Mouse (Mus musculus) embryonic fibroblast, embryonic 13.5 days (primary cell): ENCODE measurements at regions not wholly inside any gene's neighbourhood (a gene's known extent, or its start where the extent isn't known, plus 50 kb on each side); places are given as distances from the start of the nearest gene placed in this dataset.
A peak's percentile ranks its signal among the peaks of the same experiment; 100 is the strongest.

ENCODE experiments used
- H3K27ac ChIP-seq: 2 replicates; pipeline ENCODE4 v1.5.1; 2012; ENCODE audit warnings: low read length, control low read depth, inconsistent platforms; ENCODE audit not compliant: insufficient read depth
- H3K4me1 ChIP-seq: 2 replicates; pipeline ENCODE4 v1.6.1; 2011; ENCODE audit warnings: low read length; ENCODE audit not compliant: control insufficient read depth, insufficient read depth
- H3K4me3 ChIP-seq: 2 replicates; pipeline ENCODE4 v1.5.1; 2011; ENCODE audit warnings: mild to moderate bottlenecking, control low read depth, low read length; ENCODE audit not compliant: insufficient read depth
- CTCF ChIP-seq: IDR thresholded peaks from 2 replicates; pipeline ENCODE4 v1.5.1; 2011; ENCODE audit warnings: mild to moderate bottlenecking, control low read depth, low read length, moderate library complexity, borderline replicate concordance; ENCODE audit not compliant: insufficient read depth
- POLR2A ChIP-seq: IDR thresholded peaks from 2 replicates; pipeline ENCODE4 v1.6.1; 2011; ENCODE audit warnings: low read depth, mild to moderate bottlenecking, control low read depth, low read length, moderate library complexity

GRCm38 (mm10) chr4:55952220-55952619 is 420.0 kb upstream of the Klf4 start:
- no peak overlapping the region for H3K4me3 ChIP-seq
- no peak overlapping the region for H3K27ac ChIP-seq
- no peak for TF ChIP-seq CTCF
- no peak for TF ChIP-seq POLR2A
- H3K4me1 ChIP-seq: no peaks in the 10 kb centered on the region; the same call in 1 of the 2 replicates

DNA sequence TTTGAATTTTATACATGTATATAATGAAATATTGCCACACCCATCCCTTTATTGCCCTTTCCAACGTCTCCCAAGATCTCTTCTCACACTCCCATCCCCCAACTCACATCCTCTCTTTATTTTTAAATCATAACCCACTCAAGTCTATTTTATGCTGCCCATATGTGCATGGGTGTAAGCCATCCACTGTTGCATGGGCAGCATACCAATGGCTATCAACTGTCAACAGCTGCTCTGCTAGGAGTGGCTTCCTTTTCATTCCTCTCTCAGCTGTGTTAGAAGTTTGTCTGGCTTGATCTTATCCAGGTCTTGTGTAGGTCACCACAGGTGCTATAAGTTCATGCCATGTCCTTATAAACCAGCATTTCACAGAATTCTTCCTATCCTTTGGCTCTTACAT is 409.2 kb upstream of the Klf4 start:
- H3K4me3 ChIP-seq: no peak overlapping the region
- H3K27ac ChIP-seq: no peak overlapping the region
- H3K4me1 ChIP-seq: peaks cover 10% of the 10 kb centered on the region
- no peak for TF ChIP-seq POLR2A
- no peak for TF ChIP-seq CTCF

DNA sequence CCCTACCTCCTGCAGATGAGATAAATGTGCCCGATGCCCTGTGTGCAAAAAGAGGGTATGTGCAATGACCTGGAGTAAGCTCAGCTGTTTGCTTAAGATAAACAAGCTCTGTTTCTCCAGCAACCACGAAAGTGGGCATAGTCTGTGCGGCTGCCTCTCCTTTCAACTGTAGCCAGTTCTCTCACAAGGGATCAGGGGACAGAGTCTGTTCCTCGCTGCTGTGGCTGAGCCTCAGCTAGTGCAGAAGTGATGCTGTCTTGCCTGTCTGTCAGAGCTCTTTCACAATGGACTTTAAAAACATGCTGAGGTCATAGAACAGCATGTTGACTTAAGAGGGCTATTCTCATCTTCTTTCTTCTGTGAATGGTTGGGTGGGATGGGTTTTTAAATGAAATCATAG is 406.1 kb upstream of the Klf4 start:
- TF ChIP-seq POLR2A: no peak
- no peak for TF ChIP-seq CTCF
- H3K27ac ChIP-seq: no peak overlapping the region
- H3K4me1 ChIP-seq: peaks cover 6% of the 10 kb centered on the region
- no peak overlapping the region for H3K4me3 ChIP-seq

DNA sequence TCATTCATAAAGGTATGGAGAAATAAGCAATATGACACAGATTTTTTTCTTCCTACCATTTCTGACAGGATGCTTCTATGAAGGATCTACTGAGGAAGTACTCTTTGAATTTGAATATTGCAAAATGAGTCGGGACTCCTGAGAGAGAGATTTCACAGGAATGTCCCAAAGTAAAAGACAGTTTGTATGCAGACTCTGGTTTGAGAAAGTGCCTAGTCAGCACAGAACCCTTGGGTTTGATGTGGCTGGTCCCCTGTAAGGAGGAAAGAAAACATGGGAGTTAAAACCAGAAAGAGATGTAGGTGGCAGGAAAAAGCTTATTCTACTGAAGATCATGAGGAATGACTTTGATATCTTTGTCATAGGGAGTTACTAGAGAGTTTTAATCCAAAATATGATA is 405.6 kb upstream of the Klf4 start:
- Histone ChIP-seq H3K4me3 (no peak overlapping the region), H3K4me1 (peaks cover 5% of the 10 kb centered on the region), H3K27ac (no peak overlapping the region)
- TF ChIP-seq POLR2A: no peak
- no peak for TF ChIP-seq CTCF

DNA sequence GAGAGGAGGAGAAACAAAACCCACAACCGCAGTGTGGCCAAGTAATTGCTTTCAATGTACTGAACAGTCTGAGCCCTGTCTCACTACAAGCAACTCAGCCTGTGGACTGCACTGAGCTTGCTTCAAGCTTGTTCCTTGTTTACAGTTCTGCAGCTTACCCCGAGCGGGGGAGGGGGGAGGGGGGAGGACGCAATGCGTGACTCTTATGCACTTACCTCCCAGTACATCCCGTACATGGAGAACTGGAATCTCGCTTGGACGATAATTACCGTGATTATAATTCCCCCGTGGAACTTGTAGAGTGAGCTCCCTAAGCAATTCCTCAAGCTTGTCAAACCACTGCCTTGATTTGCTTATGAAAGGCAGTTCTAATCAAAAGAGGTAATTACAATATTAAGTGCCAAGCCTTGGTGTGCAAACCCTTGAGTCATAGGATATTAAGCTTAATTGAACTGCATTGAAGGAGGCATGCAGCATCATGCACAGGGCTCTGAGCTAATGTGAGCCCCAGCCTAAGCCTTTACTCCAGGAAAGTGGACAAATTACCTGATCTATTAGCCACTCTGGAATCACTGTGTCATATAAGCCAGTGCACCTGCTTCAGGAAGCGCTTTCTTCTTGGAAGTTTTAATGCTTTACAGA is 397.0 kb upstream of the Klf4 start:
- TF ChIP-seq POLR2A (no peak), CTCF (no peak)
- H3K4me3 ChIP-seq: no peak overlapping the region
- H3K27ac ChIP-seq: peak overlapping the region; percentile 44
- peaks cover 5% of the 10 kb centered on the region for H3K4me1 ChIP-seq

GRCm38 (mm10) chr4:55928670-55929069 is 396.4 kb upstream of the Klf4 start:
- H3K4me1 ChIP-seq: peaks cover 5% of the 10 kb centered on the region
- H3K27ac ChIP-seq: peak overlapping the region; percentile 44
- TF ChIP-seq CTCF (no peak), POLR2A (no peak)
- no peak overlapping the region for H3K4me3 ChIP-seq

DNA sequence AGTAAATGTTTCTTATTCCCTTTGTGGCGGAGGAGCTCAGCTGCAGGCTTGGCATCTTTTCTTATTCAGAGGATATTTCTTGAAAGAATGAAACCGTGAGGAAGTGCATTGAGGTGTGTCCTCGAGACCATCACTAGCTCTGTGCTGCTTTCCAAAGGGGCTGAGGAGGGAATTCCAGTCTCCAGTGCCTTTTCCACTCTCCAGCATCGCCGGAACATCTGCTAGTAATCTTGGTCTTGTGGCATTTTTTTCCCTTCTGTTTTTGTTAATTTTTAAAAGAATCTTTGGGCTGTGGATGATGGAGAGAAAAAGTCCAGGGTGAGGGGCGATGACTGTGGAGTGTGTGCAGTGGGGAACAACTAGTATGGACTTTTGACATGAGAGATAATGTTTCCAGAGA is 395.9 kb upstream of the Klf4 start:
- no peak for TF ChIP-seq POLR2A
- no peak for TF ChIP-seq CTCF
- peaks cover 5% of the 10 kb centered on the region for H3K4me1 ChIP-seq
- peak overlapping the region; percentile 8 for H3K27ac ChIP-seq
- H3K4me3 ChIP-seq: no peak overlapping the region

DNA sequence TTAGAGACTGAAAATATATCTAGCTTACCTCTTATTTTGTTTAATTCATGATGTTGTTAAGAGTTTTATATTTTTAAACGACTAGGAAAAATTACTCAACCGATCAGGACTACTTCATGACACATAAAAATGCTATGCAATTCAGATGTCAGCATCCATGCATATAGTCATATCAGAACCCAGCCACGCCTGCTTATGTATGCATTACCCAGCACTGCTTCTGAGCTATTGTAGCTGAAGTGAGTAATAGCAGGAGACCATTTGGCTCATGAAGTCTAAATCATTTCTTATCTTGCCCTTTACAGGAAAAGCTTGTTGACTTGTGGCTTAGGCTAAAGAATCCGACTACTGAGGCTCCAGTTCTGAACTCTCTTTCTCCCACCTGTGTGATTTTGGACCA is 395.1 kb upstream of the Klf4 start:
- H3K4me3 ChIP-seq: no peak overlapping the region
- peaks cover 5% of the 10 kb centered on the region for H3K4me1 ChIP-seq
- H3K27ac ChIP-seq: no peak overlapping the region
- TF ChIP-seq CTCF (no peak), POLR2A (no peak)

DNA sequence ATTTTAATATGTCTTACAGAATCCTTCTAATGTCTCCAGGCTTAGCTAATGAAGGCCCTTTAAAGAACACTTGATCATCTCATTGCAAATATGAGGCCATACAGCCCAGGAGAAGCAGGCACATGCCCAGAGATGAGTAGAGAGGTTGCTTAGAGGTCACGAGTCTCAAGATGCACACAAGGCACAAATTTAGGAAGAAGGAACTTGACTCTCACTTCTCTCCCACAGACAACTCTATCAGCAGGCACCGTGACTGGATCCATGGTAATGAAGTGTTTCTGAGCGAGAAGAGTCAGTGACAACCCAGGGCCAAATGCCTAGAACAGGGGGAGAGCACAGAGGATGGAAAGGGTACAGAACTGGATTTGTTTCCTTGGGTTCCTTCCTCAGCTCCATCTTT is 392.7 kb upstream of the Klf4 start:
- TF ChIP-seq POLR2A: no peak
- TF ChIP-seq CTCF: no peak
- Histone ChIP-seq H3K4me1 (peaks cover 5% of the 10 kb centered on the region), H3K4me3 (no peak overlapping the region), H3K27ac (no peak overlapping the region)

- Histone ChIP-seq H3K4me1 (no peaks in the 10 kb centered on the region), H3K4me3 (no peak overlapping the region), H3K27ac (no peak overlapping the region)
- TF ChIP-seq CTCF (no peak), POLR2A (no peak)
Measured at GRCm38 (mm10) chr4:55921217-55921616, 389.0 kb upstream of the Klf4 start.
